ENCODE assay signal across 10 mouse cellular contexts in the genomic region with DNA sequence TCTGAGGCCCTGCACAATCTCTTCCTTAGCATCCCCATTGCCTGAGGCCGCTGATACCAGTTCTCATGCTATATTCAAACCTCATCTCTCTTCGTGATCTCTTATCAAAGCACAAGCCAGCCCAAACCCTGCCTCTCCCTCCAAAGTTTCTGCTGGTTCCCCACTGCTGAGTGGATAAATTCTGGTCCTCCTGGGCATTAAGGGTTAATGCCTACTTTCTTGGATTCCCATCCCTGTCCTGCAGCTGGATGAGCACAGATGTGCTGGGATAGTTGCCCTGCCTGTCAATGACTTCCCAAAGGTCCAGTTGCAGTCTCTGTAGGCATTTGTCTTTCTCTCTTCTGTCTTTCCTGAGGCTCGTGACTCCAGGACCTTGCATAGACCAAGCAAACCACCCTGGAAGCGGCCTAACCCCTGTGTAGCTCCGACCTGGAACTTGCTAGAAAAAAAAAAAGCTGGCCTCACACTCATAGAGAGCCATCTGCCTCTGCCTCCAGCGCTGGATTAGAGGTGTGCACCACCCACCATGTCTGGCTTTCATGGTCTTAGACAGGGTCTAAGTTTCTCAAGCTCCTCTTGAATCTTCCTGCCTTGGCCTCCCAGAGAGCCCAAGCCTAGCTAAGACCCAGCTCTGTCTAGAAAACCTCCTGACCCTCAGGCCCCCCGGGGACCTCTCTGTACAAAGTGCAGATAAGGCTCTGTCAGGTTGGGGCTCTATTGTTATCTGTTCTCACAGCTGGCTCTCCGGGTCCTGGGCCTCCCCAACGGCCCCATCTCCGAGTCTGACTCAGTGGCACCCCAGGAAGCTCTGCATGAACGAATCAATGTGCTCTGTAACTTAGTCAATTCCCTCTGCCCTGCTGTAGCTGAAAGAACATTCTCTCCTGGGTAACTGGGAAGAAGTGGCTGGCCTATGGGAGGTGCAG. TPM values are rescaled to one million over a fixed set of nuclear protein-coding genes. Genes with fewer than 3 reads are reported as not detected.
A peak's percentile ranks its signal among the peaks of the same experiment; 100 is the strongest.
DNase-seq lines count a peak whose midpoint lies in the region; ATAC-seq and TF ChIP-seq lines count a peak whose summit lies in the region.
"Had no signal": no experiment of that assay in that cellular context is flagged by ENCODE, and none has a peak within 500 bp of the region (broad histone marks: within the 10 kb centered on the region; RNA-seq: fewer than 3 reads in every experiment).

No protein-coding gene starts in this region.

- peak in 1 of 2 experiments; percentile 25 for DNase-seq in heart, adult 2 months
- DNase-seq in heart, adult 8-10 months (ENCODE audit: low spot score), result no peak
- DNase-seq in right cerebral cortex, postnatal 14 days, result peak; percentile 3
- DNase-seq in right cerebral cortex, adult 18-20 months, result no peak
- no peak for DNase-seq in natural killer cell, adult 2 months (ENCODE audit: low spot score in 2 of 2)
- no peak for DNase-seq in layer of hippocampus, postnatal 14 days (ENCODE audit: low spot score in 2 of 2)
- DNase-seq: gastrocnemius, postnatal 10 days had no signal

- intact Hi-C loops in heart, adult 2 months (cut with DNase I), result loop anchor here (2.0 kb wide), 1 partner anchor 35 kb away; no protein-coding TSS in a partner anchor

- TF ChIP-seq EP300 in heart, adult 2 months (IDR thresholded peaks at IDR 0.05; ENCODE audit: insufficient read depth, low read depth, low read length), result no peak

- peak overlapping the region; percentile 82 for H3K27ac ChIP-seq in heart, adult 2 months

- no peak overlapping the region for H3K4me3 ChIP-seq in heart, adult 2 months
- H3K4me3 ChIP-seq: neural tube, embryonic 15.5 days had no signal

- no peak for TF ChIP-seq POLR2A in heart, adult 2 months (IDR thresholded peaks at IDR 0.05; ENCODE audit: insufficient read depth, low read depth, low read length)

- no peaks in the 10 kb centered on the region for H3K27me3 ChIP-seq in heart, adult 2 months (ENCODE audit: control insufficient read depth, insufficient read depth, low read length)
- H3K27me3 ChIP-seq: neural tube, embryonic 15.5 days had no signal

- WGBS in heart, adult 2 months, result 64% methylated on average over 11 of the region's 11 CpGs

- no peak for TF ChIP-seq CTCF in heart, adult 2 months (IDR thresholded peaks at IDR 0.05)

- no peaks in the 10 kb centered on the region for H3K79me2 ChIP-seq in heart, adult 2 months (replicated peaks; ENCODE audit: control insufficient read depth, insufficient read depth, low read length)

- no peaks in the 10 kb centered on the region for H3K36me3 ChIP-seq in heart, adult 2 months (ENCODE audit: control insufficient read depth, insufficient read depth, low read length)
- H3K36me3 ChIP-seq: neural tube, embryonic 15.5 days had no signal

- no peak overlapping the region for H3K9ac ChIP-seq in heart, adult 2 months (ENCODE audit: low read depth, low read length)
- H3K9ac ChIP-seq: neural tube, embryonic 15.5 days had no signal

- H3K4me1 ChIP-seq in heart, adult 2 months (ENCODE audit: control insufficient read depth, insufficient read depth, low read length), result peaks cover 29% of the 10 kb centered on the region

- peak; percentile 73 for ATAC-seq in erythroid progenitor cell, adult 5-6 weeks (replicated peaks; ENCODE audit: low FRiP score, poor library complexity, severe bottlenecking)
- ATAC-seq in megakaryocyte-erythroid progenitor cell, adult 5-6 weeks (replicated peaks; ENCODE audit: low FRiP score, low TSS enrichment, poor library complexity, severe bottlenecking), result peak; percentile 72

RNA-seq across cellular contexts. Expression of a gene that starts 40.3 kb away (rescaled TPM):
- total RNA-seq in heart, adult 2 months (2021), result 10 to 100 TPM; 19.3 to 23.3 TPM
- 15.7 and 19.8 TPM in 2 replicates for polyA plus RNA-seq in heart, adult 2 months (2012; rRNA removed)
- 10 to 100 TPM; 23.5 to 25.4 (median 24.4) TPM for total RNA-seq in heart, adult 8-10 months (2022)
- total RNA-seq in erythroid progenitor cell, adult 5-6 weeks (2015; ENCODE audit: low replicate concordance), result 38.2 and 62.0 TPM in 2 replicates
- 21.8 and 22.3 TPM in 2 replicates for total RNA-seq in erythroid progenitor cell, adult 5-6 weeks (2017; ENCODE audit: low replicate concordance)
- total RNA-seq in megakaryocyte-erythroid progenitor cell, adult 5-6 weeks (2014; fragmentation: Nextera tagmentation), result 136 and 142 TPM in 2 replicates
- total RNA-seq in megakaryocyte-erythroid progenitor cell, adult 5-6 weeks (2017), result 97.7 and 143 TPM in 2 replicates
- total RNA-seq in layer of hippocampus, postnatal 14 days (2021), result 10 to 100 TPM; 22.7 to 29.5 TPM
